Mouse (Mus musculus) megakaryocyte, embryonic 14.5 days (primary cell): ENCODE measurements around the gene Fam172a.

Source experiments
- FLI1 ChIP-seq: IDR thresholded peaks from 2 replicates; pipeline ENCODE4 v1.6.1; 2012; ENCODE audit warnings: low read length, inconsistent platforms, mixed read lengths
- GATA1 ChIP-seq: IDR thresholded peaks from 3 replicates; pipeline ENCODE4 v1.6.1; 2012; ENCODE audit warnings: mixed read lengths, low read length, inconsistent platforms, borderline replicate concordance

- TF ChIP-seq FLI1 (no peak), GATA1 (no peak)
Measured at GRCm38 (mm10) chr13:77909184-77909583, 207.4 kb downstream of the Fam172a start.
